Mouse (Mus musculus) adrenal gland, postnatal 14 days (tissue): ENCODE results near the gene Rho. TPM values are rescaled to one million over a fixed set of nuclear protein-coding genes. Genes with fewer than 3 reads are reported as not detected.

Source experiments
- DNase-seq: peaks from one replicate; pipeline ENCODE4 v3.0.0; 2021; ENCODE audit warnings: mixed read lengths
- total RNA-seq: library from RNA; stranded (reverse); gene quantifications from 2 replicates; pipeline ENCODE4 v1.2.3, GENCODE M21; 2021

Rho gene
- total RNA-seq, 1 experiment from 2014 or later = 0.74 TPM

DNA sequence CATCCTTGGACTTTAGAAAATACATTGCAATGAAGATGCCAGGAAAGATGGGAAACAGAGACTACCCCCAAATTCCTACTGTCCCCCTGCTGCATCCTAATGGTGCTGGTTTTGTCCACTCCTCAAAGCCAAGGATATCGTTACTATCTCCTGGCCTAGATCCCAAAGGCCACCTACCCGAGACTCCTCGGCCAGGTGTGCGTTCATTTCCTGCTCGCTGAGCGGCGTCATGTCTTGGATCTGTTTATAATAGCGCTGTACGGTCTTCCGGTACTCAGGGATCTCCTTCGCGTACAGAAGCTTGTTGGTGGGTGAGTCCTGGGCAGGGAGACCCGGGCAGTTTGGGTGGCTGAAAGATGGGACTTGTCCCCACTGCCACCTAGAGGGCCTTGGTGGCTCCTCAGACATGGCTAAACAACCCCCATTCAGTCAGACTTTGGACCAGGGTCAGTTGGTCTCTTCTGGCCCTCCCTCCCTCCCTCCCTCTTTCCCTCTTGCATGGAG is 24.9 kb downstream of the Rho start:
- no peak for DNase-seq

DNA sequence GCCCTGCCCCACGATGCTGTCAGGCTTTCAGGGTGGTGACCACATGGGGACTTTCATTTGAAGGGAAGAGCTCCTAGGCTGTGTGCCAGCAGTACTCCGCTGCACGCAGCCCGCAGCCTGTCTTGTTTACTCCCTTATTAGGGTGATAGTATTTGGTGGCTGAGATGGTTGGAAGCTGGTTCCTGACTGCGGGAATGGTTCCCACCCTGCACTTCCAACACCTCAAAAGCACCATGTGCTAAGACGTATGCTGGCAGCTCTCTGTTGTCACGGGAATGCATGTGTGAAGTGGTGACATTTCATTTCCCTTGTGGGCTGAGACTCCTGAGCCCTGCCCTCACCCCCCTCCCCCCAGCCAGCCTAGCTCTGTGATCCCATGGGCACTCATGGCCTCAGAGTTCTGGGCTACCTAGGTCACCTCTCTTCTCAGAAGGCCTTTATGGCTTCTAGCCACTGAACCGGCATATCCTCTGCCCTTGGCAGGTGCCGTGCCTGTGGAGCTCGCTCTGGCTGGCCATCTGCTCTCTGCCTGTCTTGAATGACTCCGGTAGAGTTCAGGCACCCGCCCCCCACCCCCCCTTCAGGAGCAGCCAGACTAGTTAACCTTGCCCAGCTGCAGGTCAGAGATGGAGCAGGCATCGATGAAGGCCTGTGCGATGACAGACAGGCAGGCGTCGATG is 25.5 kb downstream of the Rho start:
- peak; percentile 73 for DNase-seq

DNA sequence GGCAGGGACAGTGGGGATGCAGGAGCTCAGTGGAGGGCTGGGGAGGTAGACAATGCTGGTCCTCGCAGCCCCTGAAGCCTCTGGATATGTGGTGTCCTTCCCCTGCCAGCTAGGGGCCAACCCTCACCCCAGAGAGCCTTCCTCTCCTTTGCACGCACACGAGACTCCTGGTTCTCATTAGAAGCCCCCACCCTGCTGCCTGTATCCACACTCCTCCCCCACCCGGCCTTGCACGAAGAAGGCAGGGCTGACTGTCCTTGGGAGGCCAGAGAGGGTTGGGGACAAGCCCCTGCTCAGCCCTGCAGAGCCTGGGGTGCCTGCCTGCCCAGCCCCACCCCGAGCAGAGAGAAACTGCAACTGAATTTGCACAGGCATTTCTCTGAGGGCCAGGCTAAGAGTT is 26.1 kb downstream of the Rho start:
- peak; percentile 72 for DNase-seq

- no peak for DNase-seq
Measured at GRCm38 (mm10) chr6:115958445-115958844, 26.9 kb downstream of the Rho start.

DNA sequence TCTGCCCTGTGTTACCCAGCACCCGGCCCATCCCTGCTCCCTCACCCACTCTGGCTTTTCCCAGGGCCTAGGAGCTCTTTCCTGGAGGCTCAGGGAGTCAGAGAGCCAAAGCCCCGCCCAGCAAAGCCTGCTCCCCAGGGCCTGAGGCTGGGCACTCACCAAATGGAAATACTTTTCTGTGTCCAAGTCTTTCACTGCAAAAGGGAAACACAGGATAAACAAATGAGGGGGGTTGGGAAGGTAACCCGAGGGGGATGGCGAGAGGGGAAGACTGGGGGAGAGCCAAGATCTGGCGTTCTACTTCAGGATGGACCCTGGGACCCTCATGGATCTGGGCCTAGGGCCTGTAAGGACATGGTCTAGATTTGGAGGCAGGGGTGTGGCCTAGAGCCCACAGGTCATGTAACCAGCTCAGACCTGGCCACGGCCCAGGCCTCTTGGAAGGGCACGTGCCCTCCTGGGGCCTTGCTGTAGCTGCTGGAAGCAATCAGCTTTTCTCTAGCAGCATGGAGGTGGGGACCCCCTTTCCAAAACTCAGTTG is 27.7 kb downstream of the Rho start:
- peak; percentile 88 for DNase-seq

- no peak for DNase-seq
Measured at GRCm38 (mm10) chr6:115960322-115960721, 28.8 kb downstream of the Rho start.

DNA sequence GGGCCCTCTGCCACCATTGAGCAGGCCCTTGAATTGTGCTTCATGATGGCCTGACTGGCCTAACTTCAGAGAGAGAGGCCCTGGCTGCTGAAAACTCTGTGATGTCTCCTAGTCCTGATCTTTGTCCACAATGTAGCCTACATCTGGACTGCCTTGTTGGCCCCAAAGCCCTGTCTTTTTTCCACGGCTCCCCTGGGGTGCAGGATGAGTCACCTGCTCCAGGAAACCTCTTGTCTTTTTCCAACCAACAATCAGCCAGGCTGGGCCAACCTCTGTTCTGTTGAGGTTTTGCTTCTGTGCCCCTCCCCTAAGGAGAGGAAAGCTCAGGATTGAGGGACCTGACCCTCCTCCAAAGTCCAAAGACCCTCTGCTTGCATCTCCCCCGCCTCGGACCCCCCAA is 30.2 kb downstream of the Rho start:
- DNase-seq = no peak

GRCm38 (mm10) chr6:115962439-115963085 is 31.0 kb downstream of the Rho start:
- DNase-seq = no peak

DNA sequence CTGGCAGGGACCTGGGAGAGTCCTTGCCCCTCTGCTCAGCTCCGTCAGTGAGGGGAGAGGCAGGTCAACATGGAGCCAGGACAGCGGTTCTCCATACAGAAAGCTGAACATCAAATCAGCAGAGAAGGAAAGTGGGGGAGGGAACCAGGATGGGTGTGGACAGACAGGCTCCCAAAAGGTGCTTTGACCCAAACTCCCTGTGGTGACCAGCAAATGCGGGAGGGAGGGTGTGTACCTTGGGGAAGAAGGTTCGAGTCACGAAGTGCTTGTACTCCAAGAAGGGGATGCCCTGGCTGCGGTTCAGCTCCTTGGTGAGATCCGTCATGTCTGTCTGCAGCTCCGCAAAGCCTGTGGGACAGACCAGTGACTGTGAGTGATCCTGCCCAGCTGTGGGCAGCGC is 32.1 kb downstream of the Rho start:
- DNase-seq = no peak

DNA sequence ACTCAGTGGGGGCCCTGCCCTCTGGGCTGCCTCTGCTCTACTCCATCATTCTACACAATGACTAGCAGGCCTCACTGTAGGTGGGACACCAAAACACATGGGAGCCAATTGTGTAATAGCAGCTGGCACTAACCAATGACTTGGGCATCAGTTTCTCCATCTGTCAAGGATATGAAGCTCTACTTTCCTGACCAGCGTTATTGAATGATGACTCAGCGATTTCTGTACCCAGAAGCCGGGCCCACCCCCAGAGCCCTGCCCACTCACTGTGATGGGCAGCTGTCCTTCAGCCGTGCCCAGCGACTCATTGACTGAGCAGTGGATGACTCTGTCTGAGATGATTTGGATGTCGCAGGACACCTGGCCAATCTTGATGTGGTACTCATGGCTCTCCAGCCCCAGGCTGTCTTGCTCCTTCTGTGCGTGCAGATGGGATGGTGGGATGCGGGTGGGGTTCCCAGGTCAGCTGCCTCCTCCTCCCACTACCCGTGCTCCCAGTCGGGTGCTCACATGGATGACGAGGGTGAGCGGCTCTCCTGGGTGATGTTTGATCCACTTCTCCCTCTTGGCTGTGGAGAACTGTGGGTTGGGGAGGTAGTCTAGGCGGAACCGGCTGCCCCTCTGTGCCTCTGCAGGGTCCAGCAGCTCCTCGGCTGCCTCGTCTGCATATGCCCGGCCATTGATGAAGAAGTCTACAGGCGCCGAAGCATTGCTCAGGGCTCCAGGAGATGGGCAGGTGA is 34.8 kb downstream of the Rho start:
- no peak for DNase-seq

DNA sequence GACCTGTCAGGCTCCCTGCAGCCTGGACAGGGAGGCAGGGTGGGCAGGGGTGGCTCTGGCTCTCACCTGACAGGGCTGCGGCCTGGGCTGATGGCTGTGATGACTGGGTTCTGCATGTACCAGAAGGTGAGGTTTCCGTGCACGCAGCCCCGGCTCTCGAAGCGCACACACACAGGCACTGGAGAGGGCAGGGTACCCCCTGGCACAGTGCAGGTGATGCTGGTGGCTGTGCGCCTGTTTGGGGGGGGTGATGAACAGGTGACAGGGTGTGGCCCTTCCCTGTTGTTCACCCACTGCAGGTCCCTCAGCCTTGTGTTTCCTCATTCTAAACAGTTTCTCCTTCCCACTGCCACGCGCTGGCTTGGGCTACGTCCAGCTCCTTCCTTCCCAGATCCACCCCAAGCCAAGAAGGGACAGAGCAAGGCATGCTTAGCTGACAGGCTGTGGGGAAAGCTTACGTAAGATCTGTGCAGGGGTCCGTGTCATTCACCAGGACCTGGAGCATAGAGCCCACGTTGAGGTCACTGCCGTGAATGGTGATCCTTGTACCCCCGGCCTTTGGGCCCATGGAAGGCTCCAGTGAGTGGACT is 35.8 kb downstream of the Rho start:
- DNase-seq = no peak

GRCm38 (mm10) chr6:115968086-115968485 is 36.5 kb downstream of the Rho start:
- peak; percentile 55 for DNase-seq

DNA sequence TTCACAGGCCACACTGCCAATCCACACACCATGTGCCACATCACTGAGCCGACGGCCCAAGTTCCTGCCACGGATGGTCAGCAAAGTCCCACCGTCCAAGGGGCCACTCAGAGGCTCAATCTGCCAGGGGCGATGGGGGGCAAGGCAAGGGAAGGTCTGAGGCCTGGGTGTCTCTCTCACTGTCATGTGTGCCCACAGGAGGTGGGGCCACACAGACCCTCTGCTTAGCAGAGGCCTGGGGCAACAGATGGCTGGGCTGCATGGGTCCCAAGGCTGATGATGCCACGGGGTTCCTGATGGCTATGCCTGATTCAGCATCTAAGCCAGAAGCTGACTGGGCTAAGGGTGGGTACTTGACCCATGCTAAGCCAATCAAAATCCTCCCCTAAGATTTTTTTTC is 37.2 kb downstream of the Rho start:
- DNase-seq = no peak

DNA sequence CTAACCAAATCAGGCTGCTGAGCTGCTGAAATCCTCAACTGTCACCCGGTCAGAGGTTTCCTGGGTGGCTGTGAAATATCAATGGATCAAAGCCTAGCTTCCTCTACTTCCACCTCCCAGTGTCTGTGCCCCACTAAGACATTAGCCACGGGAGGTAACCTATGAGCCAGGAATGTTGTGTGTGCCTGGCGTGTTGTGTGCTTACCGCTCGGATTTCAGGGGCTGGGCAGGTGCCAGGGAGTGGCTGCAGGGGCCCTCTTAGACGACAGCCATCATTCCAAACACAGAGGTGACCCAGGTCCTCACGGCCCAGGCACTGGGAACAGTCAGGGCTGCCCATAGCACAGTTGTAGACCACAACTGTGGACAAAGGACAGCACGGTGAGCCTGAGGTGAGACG is 37.6 kb downstream of the Rho start:
- DNase-seq = no peak

- DNase-seq = no peak
Measured at GRCm38 (mm10) chr6:115969952-115970351, 38.4 kb downstream of the Rho start.

GRCm38 (mm10) chr6:115971273-115972060 is 39.9 kb downstream of the Rho start:
- DNase-seq = no peak

- DNase-seq = no peak
Measured at GRCm38 (mm10) chr6:115972083-115972764, 40.7 kb downstream of the Rho start.

DNA sequence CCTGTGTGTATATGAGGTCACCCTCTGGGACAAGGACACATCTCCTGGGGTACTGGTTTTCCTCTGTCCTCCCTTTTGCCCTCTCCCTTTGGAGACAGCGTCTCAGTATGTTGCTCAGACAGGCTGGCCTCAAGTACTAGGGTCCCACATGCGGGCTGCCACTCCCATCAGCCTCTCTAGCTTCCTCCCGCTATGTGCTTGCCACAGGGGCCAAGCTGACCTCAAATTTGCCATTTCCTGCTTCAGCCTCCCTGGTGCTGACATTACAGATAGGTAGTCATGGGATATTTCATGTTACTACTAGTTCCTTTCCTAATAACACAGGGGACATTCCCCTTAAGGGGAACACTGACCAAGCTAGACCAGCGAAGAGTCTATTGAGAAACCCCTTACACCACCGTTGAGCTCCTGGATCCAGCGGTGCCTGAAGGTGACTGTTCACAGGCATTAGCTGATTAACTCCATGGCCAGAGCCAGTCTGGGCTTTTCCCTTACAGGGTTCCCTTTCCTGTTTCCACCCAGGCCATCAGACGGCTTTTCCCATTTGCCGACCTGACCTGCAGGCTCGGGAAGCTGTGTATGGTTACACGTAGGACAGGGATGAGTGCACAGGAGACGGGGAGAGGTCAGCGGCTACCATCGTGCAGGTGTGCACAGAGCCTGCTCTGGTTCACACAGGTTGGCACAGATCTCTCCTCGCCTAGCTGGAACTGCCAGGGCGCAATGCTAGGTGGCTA is 41.8 kb downstream of the Rho start:
- DNase-seq = no peak

DNA sequence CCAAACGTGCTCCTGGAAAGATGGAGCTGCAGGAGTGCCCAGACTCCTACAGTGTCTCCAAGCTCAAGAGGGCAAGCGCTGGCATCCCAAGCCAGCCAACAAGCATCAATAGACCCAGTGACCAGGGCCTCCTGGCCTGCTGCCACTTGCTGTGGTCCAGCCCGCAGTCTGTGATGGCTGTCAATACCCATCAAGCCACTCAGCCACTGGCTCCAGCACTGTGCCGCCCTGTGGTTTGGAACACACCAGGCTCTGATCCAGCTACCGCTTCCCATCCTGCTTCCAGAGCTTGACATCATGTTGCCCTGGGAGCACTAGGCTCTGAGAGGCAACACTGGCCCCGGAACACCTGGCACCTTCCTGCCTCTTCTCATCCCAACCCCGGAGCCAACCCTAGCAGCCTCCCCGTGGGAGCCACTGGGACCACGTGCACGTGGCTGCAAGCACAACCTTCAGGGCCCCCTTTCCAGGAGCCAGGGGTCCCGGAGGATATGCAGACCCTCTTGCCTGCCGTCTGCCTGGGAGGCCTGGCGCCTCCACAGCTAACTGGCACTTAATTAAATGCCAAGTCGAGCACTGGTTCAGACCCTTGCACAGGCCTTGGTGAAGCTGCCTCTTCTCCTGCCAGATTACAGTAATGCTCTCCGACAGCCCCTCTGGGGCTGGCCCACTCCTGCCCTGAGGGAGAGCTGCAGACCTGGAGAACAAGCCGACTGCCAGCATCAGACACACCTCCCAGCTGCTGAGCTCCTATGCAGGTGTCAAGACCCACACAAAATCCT is 42.5 kb downstream of the Rho start:
- no peak for DNase-seq

DNA sequence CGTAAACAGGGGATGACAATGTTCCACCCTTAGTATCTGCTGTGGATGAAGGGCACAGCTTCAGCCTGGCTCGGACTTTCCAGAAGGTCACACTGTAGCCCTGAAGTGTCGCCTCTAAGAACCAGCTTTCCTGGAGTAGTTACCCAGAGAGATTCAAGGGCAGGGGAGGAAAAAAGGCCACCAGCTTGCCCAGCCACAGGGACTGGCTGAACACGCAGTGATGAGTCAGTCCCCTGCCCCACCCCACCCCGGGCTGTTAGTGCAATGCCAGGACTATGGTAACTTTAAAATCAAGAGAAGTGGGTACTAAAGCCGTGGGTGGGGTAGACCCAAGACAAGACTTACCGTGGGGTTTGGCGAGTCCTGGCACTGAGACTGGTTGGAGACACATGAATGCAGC is 44.1 kb downstream of the Rho start:
- DNase-seq = peak; percentile 77
